Mouse (Mus musculus) hematopoietic stem cell, adult 5-6 weeks (primary cell): ENCODE measurements around the gene Gtf2h1. TPM values are rescaled to one million over a fixed set of nuclear protein-coding genes. Genes with fewer than 3 reads are reported as not detected.
A peak's percentile ranks its signal among the peaks of the same experiment; 100 is the strongest.
"Not testable (repeated sequence)": the region's sequence is repeated elsewhere in the genome, so short reads cannot be mapped to it uniquely, and the experiment has no call there.

ENCODE experiments used
- ATAC-seq, 2 experiments: fragments of 125-278 bp in 1 of 2; replicated peaks in 1 of 2; 2 replicates each; pipeline ENCODE4 v1.8.0; 2016 to 2017; ENCODE audit warnings: inconsistent platforms in 2 of 2, mild to moderate bottlenecking in 2 of 2, moderate number of reproducible peaks in 2 of 2, low read depth in 1 of 2, moderate TSS enrichment in 1 of 2; ENCODE audit not compliant: low FRiP score in 2 of 2, poor library complexity in 2 of 2, severe bottlenecking in 2 of 2, insufficient read depth in 1 of 2, low TSS enrichment in 1 of 2
- total RNA-seq: library from RNA; stranded (forward); fragments of 172-1452, 232-1000 nt; gene quantifications from 2 replicates; pipeline ENCODE4 v1.2.3, GENCODE M21; 2017

The Gtf2h1 gene
- total RNA-seq: 77.6 and 92.8 TPM in 2 replicates

- ATAC-seq: peak; percentile 97 to 99
Observed at GRCm38 (mm10) chr7:46795287-46796205, at the start of gene Gtf2h1, which contains the start of gene Hps5. Gtf2h1 (plus strand) TSS chr7:46796103. Hps5 (minus strand) TSS chr7:46796064.

- no peak for ATAC-seq
Observed at GRCm38 (mm10) chr7:46746381-46746780, 49.5 kb upstream of the Gtf2h1 start.

- no peak for ATAC-seq
Observed at GRCm38 (mm10) chr7:46748459-46748858, 47.4 kb upstream of the Gtf2h1 start.

- ATAC-seq: no peak
Observed at GRCm38 (mm10) chr7:46751490-46751889, 44.4 kb upstream of the Gtf2h1 start, which contains the start of gene Saa2. Saa2 (plus strand) TSS chr7:46751790.

- ATAC-seq: no peak
Observed at GRCm38 (mm10) chr7:46761049-46761795, 34.7 kb upstream of the Gtf2h1 start.

GRCm38 (mm10) chr7:46762601-46763000 lies 33.3 kb upstream of the Gtf2h1 start:
- no peak for ATAC-seq

- ATAC-seq: no peak
Observed at GRCm38 (mm10) chr7:46764672-46765071, 31.2 kb upstream of the Gtf2h1 start.

- ATAC-seq: no peak
Observed at GRCm38 (mm10) chr7:46767371-46767770, 28.5 kb upstream of the Gtf2h1 start.

- ATAC-seq: no peak
Observed at GRCm38 (mm10) chr7:46768451-46768850, 27.5 kb upstream of the Gtf2h1 start.

- peak; percentile 76 to 84 for ATAC-seq
Observed at GRCm38 (mm10) chr7:46770706-46771105, 25.2 kb upstream of the Gtf2h1 start.

- no peak for ATAC-seq
Observed at GRCm38 (mm10) chr7:46789177-46789849, 6.6 kb upstream of the Gtf2h1 start.

GRCm38 (mm10) chr7:46793871-46794270 lies 2.0 kb upstream of the Gtf2h1 start:
- no peak for ATAC-seq

- ATAC-seq: no peak
Observed at GRCm38 (mm10) chr7:46796206-46796679, 340 bp downstream of the Gtf2h1 start.

GRCm38 (mm10) chr7:46796779-46797178 lies 876 bp downstream of the Gtf2h1 start:
- ATAC-seq: no peak

GRCm38 (mm10) chr7:46810325-46810724 lies 14.4 kb downstream of the Gtf2h1 start:
- no peak for ATAC-seq

- no peak for ATAC-seq
Observed at GRCm38 (mm10) chr7:46814012-46814411, 18.1 kb downstream of the Gtf2h1 start.

GRCm38 (mm10) chr7:46820876-46821632 lies 25.2 kb downstream of the Gtf2h1 start:
- ATAC-seq: not testable (repeated sequence)
